Mouse (Mus musculus): ENCODE results near the gene Fgd5. TPM values are rescaled to one million over a fixed set of nuclear protein-coding genes. Genes with fewer than 3 reads are reported as not detected.
"Not testable (repeated sequence)": the region's sequence is repeated elsewhere in the genome, so short reads cannot be mapped to it uniquely, and the experiment has no call there.

The Fgd5 gene
- total RNA-seq, 2 experiments from 2014 or later, result 0.61 TPM; not detected in 1

GRCm38 (mm10) chr6:92063452-92063851, 84.8 kb downstream of the Fgd5 start:
- no peak for ATAC-seq (replicated peaks; ENCODE audit: low FRiP score, poor library complexity, severe bottlenecking)

DNA sequence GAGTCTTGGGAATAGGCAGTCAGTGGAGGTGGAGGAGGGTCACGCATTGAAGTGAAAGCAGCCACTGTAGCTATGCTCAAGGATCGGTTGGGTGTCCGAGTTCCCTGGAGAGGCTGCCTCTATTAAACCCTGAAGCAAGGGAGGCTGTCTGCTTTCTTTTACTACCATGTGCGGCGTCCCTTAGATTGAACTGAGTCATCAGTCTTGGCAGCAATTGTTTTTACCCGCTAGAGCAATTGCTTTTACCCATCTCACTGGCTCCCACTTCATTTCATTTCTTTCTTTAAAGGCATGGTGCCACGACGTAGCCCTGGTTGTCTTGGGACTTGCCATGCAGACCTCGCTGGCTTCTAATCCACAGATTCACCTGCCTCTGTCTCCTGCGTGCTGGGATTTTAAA, 85.4 kb downstream of the Fgd5 start:
- ATAC-seq (replicated peaks; ENCODE audit: low FRiP score, poor library complexity, severe bottlenecking), result no peak

- ATAC-seq (replicated peaks; ENCODE audit: low FRiP score, poor library complexity, severe bottlenecking), result no peak
Observed at GRCm38 (mm10) chr6:92065721-92066496, 87.2 kb downstream of the Fgd5 start.

- ATAC-seq (replicated peaks; ENCODE audit: low FRiP score, poor library complexity, severe bottlenecking), result peak; percentile 73
Observed at GRCm38 (mm10) chr6:92067146-92067790, 88.6 kb downstream of the Fgd5 start.

DNA sequence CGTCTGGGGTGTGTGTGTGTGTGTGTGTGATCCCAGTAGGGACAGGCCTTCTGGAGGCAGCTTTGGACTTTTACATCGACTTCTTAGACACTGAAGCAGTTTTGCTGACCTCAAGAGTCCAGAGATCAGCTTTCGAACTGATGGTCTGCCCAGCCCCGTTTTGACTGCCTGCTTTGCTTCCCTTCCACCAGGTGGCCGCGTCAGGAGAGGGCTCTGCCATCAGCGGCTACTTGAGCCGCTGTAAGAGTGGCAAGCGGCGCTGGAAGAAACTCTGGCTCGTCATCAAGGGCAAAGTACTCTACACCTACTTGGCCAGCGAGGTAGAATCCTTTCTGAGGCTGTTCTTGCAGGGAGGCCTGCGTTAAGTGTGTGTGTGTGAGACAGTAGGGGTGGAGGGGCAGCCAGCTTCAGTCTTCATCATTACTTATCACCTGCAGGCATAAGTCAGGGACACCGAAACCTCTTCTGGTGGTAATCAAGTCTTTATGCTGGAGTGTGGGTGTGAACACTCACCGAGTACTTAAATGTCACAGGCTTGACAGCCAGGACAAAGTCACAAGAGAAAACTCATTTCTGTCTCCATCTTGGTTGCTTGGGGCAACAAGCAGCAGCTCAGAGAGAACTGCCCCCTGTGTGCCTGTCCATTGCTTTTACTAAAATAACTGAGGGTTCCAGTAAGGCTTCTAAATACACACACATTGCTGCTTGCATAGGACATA, 92.6 kb downstream of the Fgd5 start:
- ATAC-seq (replicated peaks; ENCODE audit: low FRiP score, poor library complexity, severe bottlenecking), result no peak

- ATAC-seq (replicated peaks; ENCODE audit: low FRiP score, poor library complexity, severe bottlenecking), result no peak
Observed at GRCm38 (mm10) chr6:92080730-92081129, 102.1 kb downstream of the Fgd5 start.

GRCm38 (mm10) chr6:92082756-92083155, 104.1 kb downstream of the Fgd5 start:
- ATAC-seq (replicated peaks; ENCODE audit: low FRiP score, poor library complexity, severe bottlenecking), result no peak

- ATAC-seq (replicated peaks; ENCODE audit: low FRiP score, poor library complexity, severe bottlenecking), result no peak
Observed at GRCm38 (mm10) chr6:92084932-92085331, 106.3 kb downstream of the Fgd5 start.

DNA sequence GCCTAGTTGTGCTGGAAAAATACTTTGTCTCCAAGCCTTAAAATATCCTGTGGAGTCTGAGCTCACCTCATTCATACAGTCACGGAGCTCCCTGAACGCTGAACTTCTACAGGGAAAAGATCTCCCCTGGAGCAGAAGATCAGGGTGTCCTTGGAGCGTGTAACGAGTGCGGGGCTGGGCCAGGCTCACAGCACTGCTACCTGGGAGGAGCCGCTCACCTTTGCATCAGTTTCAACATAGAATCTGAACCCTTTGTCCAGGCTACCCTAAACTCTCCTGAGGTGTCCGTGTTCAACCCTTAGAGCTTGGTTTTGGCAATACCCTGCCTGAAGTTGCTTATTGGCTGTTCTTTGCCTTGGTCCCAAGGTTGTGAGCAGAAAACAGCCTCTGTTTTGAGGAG, 110.5 kb downstream of the Fgd5 start:
- not testable (repeated sequence) for ATAC-seq (replicated peaks; ENCODE audit: low FRiP score, poor library complexity, severe bottlenecking)

DNA sequence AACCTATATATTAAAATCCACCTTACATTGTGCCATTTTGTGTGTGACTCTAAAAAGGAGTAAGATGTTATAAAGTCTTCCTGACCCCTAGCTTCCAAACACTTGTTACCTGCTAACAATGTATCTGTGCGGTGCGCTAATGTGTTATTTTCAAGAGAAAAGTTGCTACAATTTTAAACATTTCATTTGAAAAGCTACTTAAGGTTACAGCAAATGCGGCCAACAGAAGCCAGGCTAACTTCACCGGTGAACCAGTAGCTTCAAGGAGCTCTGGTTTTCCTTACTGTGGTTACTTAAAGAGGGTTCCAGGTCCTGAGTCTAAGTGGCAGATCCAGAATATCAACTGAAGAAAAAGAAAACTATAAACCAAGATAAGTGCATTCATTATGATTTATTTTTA, 111.3 kb downstream of the Fgd5 start:
- no peak for ATAC-seq (replicated peaks; ENCODE audit: low FRiP score, poor library complexity, severe bottlenecking)

DNA sequence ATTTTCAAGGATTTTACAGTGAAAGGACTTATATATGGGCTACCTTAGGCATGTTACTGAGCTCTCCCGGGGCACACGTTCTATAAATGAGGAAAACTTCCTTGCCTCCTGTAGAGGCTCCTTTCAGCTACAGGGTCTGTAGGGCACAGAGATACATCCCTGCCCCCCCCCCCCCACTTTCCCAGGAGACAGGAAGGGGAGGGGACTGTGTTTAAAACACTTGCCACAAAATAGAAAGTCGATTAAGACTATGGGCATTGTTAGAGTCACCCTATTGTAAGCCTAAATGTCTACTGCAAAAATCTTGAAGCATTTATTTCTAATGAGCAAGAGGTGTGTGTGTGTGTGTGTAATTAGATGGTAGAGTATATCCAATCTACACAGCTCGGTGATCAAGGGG, 111.8 kb downstream of the Fgd5 start:
- no peak for ATAC-seq (replicated peaks; ENCODE audit: low FRiP score, poor library complexity, severe bottlenecking)

DNA sequence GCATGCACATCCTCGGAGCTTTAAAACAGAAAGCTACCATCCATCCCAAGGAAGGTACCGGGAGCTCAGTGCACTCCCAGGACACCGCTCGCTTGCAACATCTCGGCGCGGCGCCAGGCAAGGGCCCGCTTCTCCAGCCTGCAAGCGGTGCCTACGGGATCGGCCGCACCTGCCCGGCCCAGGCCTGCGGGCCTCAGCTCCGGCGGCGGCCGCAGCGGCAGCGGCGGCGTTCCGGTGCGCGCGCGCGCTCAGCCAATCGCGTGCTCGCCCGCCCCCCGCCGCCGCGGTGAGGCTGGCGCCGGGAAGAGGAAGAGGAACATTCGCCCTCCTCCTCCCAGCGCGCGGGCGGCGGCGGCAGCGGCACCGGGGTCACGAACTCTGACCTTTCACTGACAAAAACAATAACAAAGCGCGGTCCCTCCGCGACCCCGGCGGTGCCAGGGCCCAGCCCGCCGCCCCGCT, 112.5 kb downstream of the Fgd5 start, which contains the start of gene Nr2c2:
Nr2c2 (plus strand) TSS at position 261 of the 462 bp plus-strand sequence.
- ATAC-seq (replicated peaks; ENCODE audit: low FRiP score, poor library complexity, severe bottlenecking), result peak; percentile 65

DNA sequence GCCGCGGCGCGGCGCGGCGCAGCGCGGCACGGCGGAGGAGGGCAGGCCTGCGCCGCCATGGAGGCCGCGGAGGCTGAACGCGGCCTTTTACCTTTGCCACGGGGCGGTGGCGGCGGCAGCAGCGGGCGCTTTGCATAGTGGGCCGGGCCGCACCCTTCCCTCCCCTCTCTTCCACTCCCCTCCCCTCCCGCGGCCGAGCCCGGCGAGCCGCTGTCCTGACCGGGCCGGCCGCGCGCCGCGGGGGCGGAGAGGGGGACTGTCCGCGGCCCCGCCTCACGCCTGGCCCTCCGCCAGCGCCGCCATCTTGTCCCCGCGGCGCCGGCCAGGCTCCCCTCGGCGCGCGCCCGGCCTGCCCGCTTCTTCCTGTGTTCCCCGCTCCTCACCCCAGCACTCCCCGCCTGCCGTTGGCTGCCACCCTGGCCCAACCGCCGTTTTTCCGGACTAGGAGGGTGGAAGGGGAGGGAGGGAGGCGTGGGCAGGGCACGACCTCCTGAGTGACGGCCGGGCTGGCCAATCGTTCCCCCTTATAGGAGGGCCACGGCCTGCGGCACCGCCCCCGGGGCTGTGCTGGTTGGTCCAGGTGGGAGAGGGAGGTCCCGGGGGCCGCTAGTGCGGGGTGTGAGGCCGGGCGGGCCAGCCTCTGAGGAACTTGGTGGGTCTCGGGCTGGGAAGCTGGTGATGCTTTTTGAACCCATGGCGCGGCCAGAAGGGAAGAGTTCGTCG, 113.2 kb downstream of the Fgd5 start:
- ATAC-seq (replicated peaks; ENCODE audit: low FRiP score, poor library complexity, severe bottlenecking), result peak; percentile 96

GRCm38 (mm10) chr6:92092737-92093136, 114.1 kb downstream of the Fgd5 start:
- no peak for ATAC-seq (replicated peaks; ENCODE audit: low FRiP score, poor library complexity, severe bottlenecking)

- ATAC-seq (replicated peaks; ENCODE audit: low FRiP score, poor library complexity, severe bottlenecking), result no peak
Observed at GRCm38 (mm10) chr6:92093869-92094268, 115.2 kb downstream of the Fgd5 start.

DNA sequence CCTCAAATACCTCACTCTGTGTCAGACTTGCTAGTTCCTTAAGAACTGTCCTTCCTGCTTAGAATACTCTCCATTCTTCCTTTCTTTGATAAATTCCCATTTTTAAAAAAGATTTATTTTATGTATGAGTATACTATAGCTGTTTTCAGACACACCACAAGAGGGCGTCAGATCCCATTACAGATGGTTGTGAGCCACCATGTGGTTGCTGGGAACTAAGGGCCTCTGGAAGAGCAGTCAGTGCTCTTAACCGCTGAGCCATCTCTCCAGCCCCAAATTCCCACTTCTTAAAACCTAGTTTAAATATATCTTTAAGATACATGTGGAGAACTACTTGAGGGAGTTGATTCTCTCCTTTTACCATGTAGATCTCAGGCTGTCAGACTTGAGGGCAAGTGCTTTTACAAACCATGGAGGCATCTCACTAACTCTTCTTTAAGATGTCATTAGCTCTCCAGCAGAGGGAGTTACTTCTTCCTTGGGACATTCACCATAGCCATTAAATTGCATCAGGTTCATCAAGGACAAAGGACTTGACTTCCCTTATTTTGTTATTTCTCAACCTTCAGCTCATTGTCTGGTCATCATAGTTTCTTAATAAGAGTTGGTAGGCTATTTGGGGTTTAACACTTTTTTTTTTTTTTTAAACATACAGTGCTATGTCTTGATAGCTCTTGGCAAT, 122.1 kb downstream of the Fgd5 start:
- ATAC-seq (replicated peaks; ENCODE audit: low FRiP score, poor library complexity, severe bottlenecking), result no peak

- no peak for ATAC-seq (replicated peaks; ENCODE audit: low FRiP score, poor library complexity, severe bottlenecking)
Observed at GRCm38 (mm10) chr6:92124547-92124946, 145.9 kb downstream of the Fgd5 start.

All from erythroid progenitor cell, adult 5-6 weeks (primary cell).